In genomic region chr11:63171977-63172376, GRCm38 (mm10) we compare ENCODE assay signal across 10 mouse cellular contexts. TPM values are rescaled to one million over a fixed set of nuclear protein-coding genes. Genes with fewer than 3 reads are reported as not detected.
DNase-seq lines count a peak whose midpoint lies in the region; ATAC-seq and TF ChIP-seq lines count a peak whose summit lies in the region.
"Had no signal": no experiment of that assay in that cellular context is flagged by ENCODE, and none has a peak within 500 bp of the region (broad histone marks: within the 10 kb centered on the region; RNA-seq: fewer than 3 reads in every experiment).

No protein-coding gene starts in this region.

- H3K36me3 ChIP-seq in kidney, embryonic 15.5 days, result no peaks in the 10 kb centered on the region
- H3K36me3 ChIP-seq: liver, embryonic 15.5 days had no signal

- H3K4me1 ChIP-seq in kidney, embryonic 15.5 days, result peaks cover 13% of the 10 kb centered on the region; the same call in 1 of the 2 replicates
- H3K4me1 ChIP-seq: liver, embryonic 15.5 days had no signal

- intact Hi-C loops in left cerebral cortex, adult 2 months (cut with DNase I), result loop anchor here (2.0 to 5.0 kb wide), 3 partner anchors 269 to 430 kb away; no protein-coding TSS in a partner anchor

- H3K27ac ChIP-seq in kidney, embryonic 15.5 days, result no peak overlapping the region
- H3K27ac ChIP-seq in left cerebral cortex, adult 2 months, result no peak overlapping the region
- H3K27ac ChIP-seq: liver, embryonic 15.5 days had no signal

- no peak overlapping the region for H3K4me2 ChIP-seq in kidney, embryonic 15.5 days
- H3K4me2 ChIP-seq: liver, embryonic 15.5 days had no signal

- DNase-seq in adrenal gland, adult (ENCODE audit: inconsistent age in 2 of 2, low spot score in 1 of 2), result peak; percentile 54 to 89
- DNase-seq in adrenal gland, postnatal 4 days (ENCODE audit: low spot score in 2 of 2), result no peak
- DNase-seq in kidney, postnatal 10 days, result peak; percentile 55
- DNase-seq in WW6 (ENCODE audit: low read depth, low spot score), result peak; percentile 13
- DNase-seq in left cerebral cortex, adult 2 months (ENCODE audit: extremely low spot score in 1 of 2, low spot score in 2 of 2), result peak in 1 of 2 experiments; percentile 26
- no peak for DNase-seq in testis, postnatal 10 days (ENCODE audit: low spot score)

- H3K9me3 ChIP-seq in kidney, embryonic 15.5 days (replicated peaks), result no peaks in the 10 kb centered on the region
- H3K9me3 ChIP-seq: liver, embryonic 15.5 days had no signal

- ATAC-seq in kidney, embryonic 15.5 days (replicated peaks; ENCODE audit: low FRiP score), result no peak
- ATAC-seq in cerebellum, adult (ENCODE audit: insufficient number of reproducible peaks, low FRiP score, low TSS enrichment), result no peak

- H3K27me3 ChIP-seq in kidney, embryonic 15.5 days, result no peaks in the 10 kb centered on the region
- H3K27me3 ChIP-seq: liver, embryonic 15.5 days had no signal

- H3K4me3 ChIP-seq in kidney, embryonic 15.5 days (replicated peaks), result no peak overlapping the region
- H3K4me3 ChIP-seq in left cerebral cortex, adult 2 months, result no peak overlapping the region
- H3K4me3 ChIP-seq: liver, embryonic 15.5 days had no signal

- WGBS in kidney, embryonic 15.5 days, result 22% methylated on average over 1 of the region's 1 CpGs

- TF ChIP-seq CTCF in left cerebral cortex, adult 2 months (IDR thresholded peaks at IDR 0.05), result peak; percentile 74

- H3K9ac ChIP-seq in kidney, embryonic 15.5 days, result no peak overlapping the region
- H3K9ac ChIP-seq: liver, embryonic 15.5 days had no signal

RNA-seq across cellular contexts. Expression of gene Pmp22, which starts 43.2 kb away (rescaled TPM):
- total RNA-seq in adrenal gland, postnatal 4 days (2021), result 100 to 1,000 TPM; 159 to 178 TPM
- polyA plus RNA-seq in kidney, embryonic 15.5 days (2015; fragmentation: Nextera tagmentation; extraction: Ambion mirVana), result 96.7 and 115 TPM in 2 replicates
- total RNA-seq in left cerebral cortex, adult 2 months (2021), result 10 to 100 TPM; 25.7 to 27.5 TPM
- total RNA-seq: common myeloid progenitor, adult 5-6 weeks had no signal

Comparison
In these comparisons a context has a peak if more than half of its experiments do, and no peak if none do; other contexts are left out.
1. DNase-seq: peak in adrenal gland, adult (2 of 2), kidney, postnatal 10 days (single experiment) and WW6 (single experiment); none in adrenal gland, postnatal 4 days (0 of 2) and testis, postnatal 10 days (single experiment).
2. RNA of gene Pmp22, which starts 43.2 kb away (total RNA-seq): 159 to 178 TPM in adrenal gland, postnatal 4 days; 25.7 to 27.5 TPM in left cerebral cortex, adult 2 months; every median in the first group is over 4 times any median in the second.